Mouse (Mus musculus) spleen, adult 2 months (tissue): Measurements from ENCODE around the gene Fat3. TPM values are rescaled to one million over a fixed set of nuclear protein-coding genes. Genes with fewer than 3 reads are reported as not detected.

Source experiments
- DNase-seq, 2 experiments: peaks; one replicate each; pipeline versions ENCODE4 v3.0.0 to v3.0.0-alpha.2; 2012 to 2021; ENCODE audit warnings: low spot score in 2 of 2, low read depth in 1 of 2
- H3K27ac ChIP-seq: fragments of 200-500 bp; 2 replicates; pipeline ENCODE4 v1.5.1; 2012; ENCODE audit warnings: low read length, inconsistent platforms; ENCODE audit not compliant: insufficient read depth
- H3K27me3 ChIP-seq: fragments of 200-500 bp; 2 replicates; pipeline ENCODE4 v1.6.1; 2012; ENCODE audit warnings: mild to moderate bottlenecking, moderate library complexity, low read length, inconsistent platforms; ENCODE audit not compliant: control insufficient read depth, insufficient read depth
- H3K36me3 ChIP-seq: fragments of 200-500 bp; 2 replicates; pipeline ENCODE4 v1.6.1; 2012; ENCODE audit warnings: mild to moderate bottlenecking, low read length, inconsistent platforms; ENCODE audit not compliant: control insufficient read depth, insufficient read depth
- H3K4me1 ChIP-seq: fragments of 200-500 bp; 2 replicates; pipeline ENCODE4 v1.6.1; 2011; ENCODE audit warnings: inconsistent platforms; ENCODE audit not compliant: control insufficient read depth, insufficient read depth, insufficient read length
- H3K4me3 ChIP-seq: fragments of 200-500 bp; 2 replicates; pipeline ENCODE4 v1.5.1; 2011; ENCODE audit warnings: mild to moderate bottlenecking, inconsistent platforms; ENCODE audit not compliant: insufficient read depth, insufficient read length; ENCODE audit errors: extremely low read depth
- CTCF ChIP-seq: fragments of 200-500 bp; IDR thresholded peaks from 2 replicates; pipeline ENCODE4 v1.5.1; 2011; ENCODE audit warnings: mild to moderate bottlenecking, inconsistent platforms; ENCODE audit not compliant: insufficient read depth, insufficient read length, insufficient replicate concordance; ENCODE audit errors: extremely low read depth
- POLR2A ChIP-seq: fragments of 200-500 bp; IDR thresholded peaks from 2 replicates; pipeline ENCODE4 v1.6.1; 2011; ENCODE audit warnings: low read depth, low read length, inconsistent platforms
- WGBS: fragments of 180-500 bp; shearing (Covaris S2); methylation state at CpG from one replicate; pipeline ENCODE4 v1.1.7; 2018; 5-methylcytosine and 5-hydroxymethylcytosine counted together
- polyA plus RNA-seq: library from polyadenylated mRNA; depleted of rRNA; stranded (reverse); fragments of >200 nt; gene quantifications from 2 replicates; pipeline ENCODE4 v1.2.3, GENCODE M21; 2012

Gene Fat3
- polyA plus RNA-seq, 1 experiment = 0.20 TPM

DNA sequence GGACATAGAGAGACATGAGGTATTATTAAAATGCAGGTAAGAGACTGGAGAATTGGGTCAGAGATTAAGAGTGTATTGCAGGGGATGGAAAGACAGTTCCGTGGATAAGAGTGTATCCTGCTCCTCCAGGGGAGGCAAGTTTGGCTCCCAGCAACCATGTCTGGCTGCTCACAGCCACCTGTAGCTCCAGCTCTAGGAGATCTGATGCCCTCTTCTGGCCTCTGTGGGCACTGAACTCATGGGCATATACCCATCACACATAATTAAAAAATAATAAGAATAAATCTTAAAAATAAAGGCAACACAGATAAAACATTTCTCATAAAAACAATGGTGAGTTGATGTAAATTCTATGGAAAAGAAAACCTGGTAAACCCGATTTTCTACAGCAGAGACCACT is 525.1 kb downstream of the Fat3 start:
- no peaks in the 10 kb centered on the region for H3K4me1 ChIP-seq
- TF ChIP-seq POLR2A (no peak), CTCF (no peak)
- no peak overlapping the region for H3K4me3 ChIP-seq
- no peak overlapping the region for H3K27ac ChIP-seq
- 88% methylated on average over 2 of the region's 2 CpGs for WGBS
- no peak for DNase-seq
- no peaks in the 10 kb centered on the region for H3K27me3 ChIP-seq
- no peaks in the 10 kb centered on the region for H3K36me3 ChIP-seq

DNA sequence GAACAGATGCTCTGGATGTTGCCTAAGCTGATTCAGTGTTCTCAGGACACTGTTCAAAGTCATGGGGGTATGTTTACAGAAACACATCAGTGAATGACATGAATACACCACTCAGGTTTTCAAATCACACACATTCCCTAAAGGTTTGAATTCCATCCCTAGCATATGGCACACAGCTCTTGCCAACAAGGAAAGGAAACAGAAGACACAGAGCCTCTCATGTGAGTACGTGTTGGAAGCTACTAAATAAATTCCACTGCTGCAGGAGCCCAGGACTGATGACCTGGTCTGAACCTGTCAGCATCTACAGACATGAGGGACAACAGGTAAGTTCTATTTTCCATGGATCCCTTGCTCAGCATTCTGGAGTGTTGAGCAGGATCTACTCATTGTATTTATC is 528.9 kb downstream of the Fat3 start:
- Histone ChIP-seq H3K36me3 (no peaks in the 10 kb centered on the region), H3K27ac (no peak overlapping the region), H3K4me3 (no peak overlapping the region), H3K4me1 (no peaks in the 10 kb centered on the region), H3K27me3 (no peaks in the 10 kb centered on the region)
- WGBS = 84% methylated on average over 1 of the region's 1 CpGs
- TF ChIP-seq POLR2A (no peak), CTCF (no peak)
- DNase-seq = no peak

DNA sequence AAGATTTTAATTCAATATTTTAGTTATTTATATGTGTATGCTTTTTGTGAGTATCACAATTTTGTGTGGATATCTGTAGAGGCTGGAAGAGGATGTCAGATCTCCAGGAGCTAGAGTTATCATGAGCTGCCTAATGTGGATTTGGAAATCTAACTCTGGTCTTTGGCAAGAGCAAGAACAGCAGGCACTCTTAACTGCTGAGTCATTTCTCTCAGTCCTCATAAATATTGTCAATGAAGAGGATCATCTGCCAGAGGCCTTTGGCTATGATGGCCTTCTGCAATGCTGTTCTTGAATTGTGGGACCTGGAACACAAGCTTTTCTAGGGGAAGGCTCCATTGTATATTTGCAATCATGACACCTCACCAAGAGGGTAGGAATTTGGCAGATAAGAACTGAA is 529.7 kb downstream of the Fat3 start:
- no peak for DNase-seq
- H3K4me1 ChIP-seq = no peaks in the 10 kb centered on the region
- TF ChIP-seq CTCF (no peak), POLR2A (no peak)
- H3K36me3 ChIP-seq = no peaks in the 10 kb centered on the region
- no peak overlapping the region for H3K4me3 ChIP-seq
- H3K27me3 ChIP-seq = no peaks in the 10 kb centered on the region
- no peak overlapping the region for H3K27ac ChIP-seq

- Histone ChIP-seq H3K27me3 (no peaks in the 10 kb centered on the region), H3K4me1 (no peaks in the 10 kb centered on the region), H3K4me3 (no peak overlapping the region), H3K36me3 (no peaks in the 10 kb centered on the region), H3K27ac (no peak overlapping the region)
- WGBS = 52% methylated on average over 3 of the region's 3 CpGs
- no peak for TF ChIP-seq POLR2A
- no peak for TF ChIP-seq CTCF
- DNase-seq = no peak
Measured at GRCm38 (mm10) chr9:15964198-15964597, 536.9 kb downstream of the Fat3 start.

DNA sequence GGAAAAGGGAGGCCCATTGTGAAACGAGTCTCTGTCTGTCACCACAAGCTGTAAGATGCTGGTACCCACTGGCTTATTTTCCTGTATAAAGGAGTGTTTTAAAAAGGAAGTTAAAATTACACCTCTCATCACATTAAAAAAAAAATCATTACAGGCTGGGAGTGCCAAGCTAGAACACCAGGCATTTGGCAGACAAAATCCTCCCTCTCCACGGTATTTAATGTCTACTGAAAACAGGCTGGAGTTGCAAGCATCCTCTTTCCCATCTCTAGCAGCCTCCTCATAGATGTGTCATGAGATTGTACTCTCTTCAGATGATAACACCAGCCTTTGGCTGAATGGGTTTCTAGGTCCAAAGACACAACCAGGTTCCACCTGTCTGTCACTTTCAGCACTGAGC is 538.2 kb downstream of the Fat3 start:
- 61% methylated on average over 2 of the region's 2 CpGs for WGBS
- Histone ChIP-seq H3K27ac (no peak overlapping the region), H3K27me3 (no peaks in the 10 kb centered on the region), H3K4me1 (no peaks in the 10 kb centered on the region), H3K4me3 (no peak overlapping the region), H3K36me3 (no peaks in the 10 kb centered on the region)
- no peak for DNase-seq
- TF ChIP-seq CTCF (no peak), POLR2A (no peak)

GRCm38 (mm10) chr9:15958224-15958787 is 542.8 kb downstream of the Fat3 start:
- WGBS = 51% methylated on average over 3 of the region's 3 CpGs
- H3K4me1 ChIP-seq = no peaks in the 10 kb centered on the region
- TF ChIP-seq POLR2A (no peak), CTCF (no peak)
- H3K36me3 ChIP-seq = no peaks in the 10 kb centered on the region
- H3K4me3 ChIP-seq = no peak overlapping the region
- no peaks in the 10 kb centered on the region; the same call in 1 of the 2 replicates for H3K27me3 ChIP-seq
- H3K27ac ChIP-seq = no peak overlapping the region
- no peak for DNase-seq

DNA sequence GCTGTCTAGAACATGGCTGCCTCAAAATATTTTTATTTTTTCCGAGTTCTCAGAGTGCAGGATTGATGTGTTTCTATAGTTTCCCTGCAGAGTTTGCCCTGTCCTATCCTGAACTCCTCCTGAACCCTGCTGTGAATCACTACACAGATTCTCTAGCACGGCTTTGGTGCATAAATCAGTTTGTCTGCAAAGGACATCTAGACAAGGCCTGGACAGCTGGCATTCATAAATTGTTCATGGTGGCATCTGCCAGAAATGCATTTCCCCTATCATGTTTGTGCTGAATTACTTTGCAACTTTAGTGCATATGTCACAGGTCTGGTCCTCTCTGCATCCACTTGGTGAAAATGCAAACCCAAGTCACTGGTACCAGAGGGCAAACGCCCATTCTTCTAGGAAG is 543.3 kb downstream of the Fat3 start:
- WGBS = 81% methylated on average over 3 of the region's 3 CpGs
- no peaks in the 10 kb centered on the region for H3K36me3 ChIP-seq
- TF ChIP-seq POLR2A = no peak
- TF ChIP-seq CTCF = no peak
- H3K27me3 ChIP-seq = no peaks in the 10 kb centered on the region; the same call in 1 of the 2 replicates
- H3K4me1 ChIP-seq = no peaks in the 10 kb centered on the region
- no peak for DNase-seq
- no peak overlapping the region for H3K4me3 ChIP-seq
- no peak overlapping the region for H3K27ac ChIP-seq
